In genomic region chr17:45678106-45678505, GRCm38 (mm10) we compare ENCODE assay signal across 8 mouse cellular contexts. TPM values are rescaled to one million over a fixed set of nuclear protein-coding genes. Genes with fewer than 3 reads are reported as not detected.
A peak's percentile ranks its signal among the peaks of the same experiment; 100 is the strongest.
DNase-seq lines count a peak whose midpoint lies in the region; TF ChIP-seq lines count a peak whose summit lies in the region.

No protein-coding gene starts in this region.

- peak; percentile 53 to 84 for DNase-seq in adrenal gland, adult (ENCODE audit: inconsistent age in 2 of 2, low spot score in 1 of 2)
- no peak for DNase-seq in adrenal gland, adult 8-10 months
- peak; percentile 39 to 78 for DNase-seq in left cerebral cortex, adult 18-20 months (ENCODE audit: low spot score in 2 of 2)
- no peak for DNase-seq in left cerebral cortex, adult 11 months (ENCODE audit: low spot score)
- peak; percentile 50 for DNase-seq in brain, embryonic 14.5 days (ENCODE audit: low read depth)
- peak; percentile 64 to 72 for DNase-seq in gastrocnemius, postnatal 4 days (ENCODE audit: low spot score in 2 of 2)
- DNase-seq in lung, adult 18-20 months = peak; percentile 46 to 52
- DNase-seq in spleen, postnatal 10 days (ENCODE audit: low spot score in 2 of 2) = peak; percentile 73 to 88

- TF ChIP-seq POLR2A in brain, embryonic 14.5 days (IDR thresholded peaks at IDR 0.05; ENCODE audit: borderline replicate concordance, extremely low read depth, insufficient read depth, insufficient read length, poor library complexity, severe bottlenecking) = no peak

- TF ChIP-seq CTCF in brain, embryonic 14.5 days (IDR thresholded peaks at IDR 0.05; ENCODE audit: borderline replicate concordance, extremely low read depth, insufficient read depth, insufficient read length) = peak; percentile 89

RNA-seq across cellular contexts. Expression of gene Mrpl14, which starts 8.0 kb away (rescaled TPM):
- 100 to 1,000 TPM; 109 to 120 (median 112) TPM for total RNA-seq in adrenal gland, adult 8-10 months (2022)
- 10 to 100 TPM; 42.0 to 45.8 TPM for total RNA-seq in left cerebral cortex, adult 18-20 months (2021)
- polyA plus RNA-seq in brain, embryonic 14.5 days (2012; rRNA removed) = 74.8 and 101 TPM in 2 replicates
- total RNA-seq in gastrocnemius, postnatal 4 days (2021) = 10 to 100 TPM; 83.4 to 92.2 TPM

RNA-seq across cellular contexts. Expression of gene Tmem63b, which starts 8.6 kb away (rescaled TPM):
- 10 to 100 TPM; 38.2 to 75.2 (median 53.9) TPM for total RNA-seq in adrenal gland, adult 8-10 months (2022)
- 100 to 1,000 TPM; 158 to 170 TPM for total RNA-seq in left cerebral cortex, adult 18-20 months (2021)
- 306 and 323 TPM in 2 replicates for polyA plus RNA-seq in brain, embryonic 14.5 days (2012; rRNA removed)
- 10 to 100 TPM; 48.6 to 56.4 TPM for total RNA-seq in gastrocnemius, postnatal 4 days (2021)

RNA-seq across cellular contexts. Expression of gene Capn11, which starts 19.0 kb away (rescaled TPM):
- total RNA-seq in adrenal gland, adult 8-10 months (2022) = under 1 TPM in 1 of 4 experiments, not detected in 3; 0.89 TPM
- total RNA-seq in left cerebral cortex, adult 18-20 months (2021) = under 1 TPM; 0.33 to 0.91 TPM
- 0.13 and 0.62 TPM in 2 replicates for polyA plus RNA-seq in brain, embryonic 14.5 days (2012; rRNA removed)
- total RNA-seq in gastrocnemius, postnatal 4 days (2021) = 1 to 10 TPM in 1 of 2 experiments, under 1 TPM in 1; 0.10 to 1.5 TPM

RNA-seq across cellular contexts. Expression of gene 1600014C23Rik, which starts 55.5 kb away (rescaled TPM):
- total RNA-seq in adrenal gland, adult 8-10 months (2022) = not detected
- total RNA-seq in left cerebral cortex, adult 18-20 months (2021) = not detected
- 0.21 TPM in 1 of 2 replicates, not detected in the other for polyA plus RNA-seq in brain, embryonic 14.5 days (2012; rRNA removed)
- total RNA-seq in gastrocnemius, postnatal 4 days (2021) = not detected

Comparison
In these comparisons a context has a peak if more than half of its experiments do, and no peak if none do; other contexts are left out.
1. DNase-seq: peak in adrenal gland, adult (2 of 2), left cerebral cortex, adult 18-20 months (2 of 2), brain, embryonic 14.5 days (single experiment), gastrocnemius, postnatal 4 days (2 of 2), lung, adult 18-20 months (2 of 2) and spleen, postnatal 10 days (2 of 2); none in adrenal gland, adult 8-10 months (single experiment) and left cerebral cortex, adult 11 months (single experiment).